Mouse (Mus musculus) left cerebral cortex, adult 18-20 months (tissue): ENCODE results near the gene Gpr180. TPM values are rescaled to one million over a fixed set of nuclear protein-coding genes. Genes with fewer than 3 reads are reported as not detected.
A peak's percentile ranks its signal among the peaks of the same experiment; 100 is the strongest.
"Not testable (repeated sequence)": the region's sequence is repeated elsewhere in the genome, so short reads cannot be mapped to it uniquely, and the experiment has no call there.

Experiments used
- DNase-seq, 2 experiments: peaks; one replicate each; pipeline ENCODE4 v3.0.0; 2021 to 2022; ENCODE audit warnings: low spot score in 2 of 2, mixed read lengths in 1 of 2
- long read RNA-seq, 2 experiments: library from polyadenylated mRNA; stranded (forward); transcript quantifications; one replicate each; pipeline ENCODE4 v2.0.0; 2021
- total RNA-seq, 2 experiments: library from RNA; stranded (reverse); gene quantifications; 2 replicates each; pipeline ENCODE4 v1.2.3; 2021

Gene Gpr180
- 10 to 100 TPM; 28.6 to 30.2 TPM for total RNA-seq
- long read RNA-seq, experiment 1, transcript Gpr180-201 (9 exons, 1,875 nt) = major isoform, 34 of 61 reads
- long read RNA-seq, experiment 1, partial matches to known transcripts = 12 of 61 reads
- long read RNA-seq, experiment 1, other reads (novel, unspliced or antisense) = 15 of 61 reads
- long read RNA-seq, experiment 2, transcript Gpr180-201 (9 exons, 1,875 nt) = major isoform, 30 of 44 reads
- long read RNA-seq, experiment 2, partial matches to known transcripts = 3 of 44 reads
- long read RNA-seq, experiment 2, other reads (novel, unspliced or antisense) = 11 of 44 reads

- DNase-seq = peak; percentile 98
These were observed at the start of gene Gpr180 for GRCm38 (mm10) chr14:118136744-118137452. TSS of gene Gpr180 (plus strand) at chr14:118137158.

GRCm38 (mm10) chr14:118088437-118089207 is 48.3 kb upstream of the Gpr180 start:
- no peak for DNase-seq

GRCm38 (mm10) chr14:118089215-118089805 is 47.6 kb upstream of the Gpr180 start:
- peak; percentile 88 to 89 for DNase-seq

GRCm38 (mm10) chr14:118089806-118090392 is 47.1 kb upstream of the Gpr180 start:
- peak in 1 of 2 experiments; percentile 10 for DNase-seq

GRCm38 (mm10) chr14:118098265-118098664 is 38.7 kb upstream of the Gpr180 start:
- no peak for DNase-seq

GRCm38 (mm10) chr14:118101227-118101990 is 35.5 kb upstream of the Gpr180 start:
- no peak for DNase-seq

- DNase-seq = not testable (repeated sequence)
These were observed 29.5 kb upstream of the Gpr180 start for GRCm38 (mm10) chr14:118107479-118107878.

- no peak for DNase-seq
These were observed 23.8 kb upstream of the Gpr180 start for GRCm38 (mm10) chr14:118113116-118113515.

- DNase-seq = no peak
These were observed 12.8 kb upstream of the Gpr180 start for GRCm38 (mm10) chr14:118124129-118124528.

GRCm38 (mm10) chr14:118124771-118125170 is 12.2 kb upstream of the Gpr180 start:
- no peak for DNase-seq

GRCm38 (mm10) chr14:118126301-118126700 is 10.7 kb upstream of the Gpr180 start:
- DNase-seq = no peak

GRCm38 (mm10) chr14:118131472-118131871 is 5.5 kb upstream of the Gpr180 start:
- no peak for DNase-seq

GRCm38 (mm10) chr14:118131931-118132641 is 4.9 kb upstream of the Gpr180 start:
- DNase-seq = no peak

- DNase-seq = peak; percentile 100
These were observed 4.3 kb upstream of the Gpr180 start, which contains the start of gene Tgds for GRCm38 (mm10) chr14:118132642-118132977. TSS of gene Tgds (minus strand) at chr14:118132755.

- DNase-seq = no peak
These were observed 529 bp downstream of the Gpr180 start for GRCm38 (mm10) chr14:118137487-118137886.

GRCm38 (mm10) chr14:118142283-118142682 is 5.3 kb downstream of the Gpr180 start:
- DNase-seq = no peak

- no peak for DNase-seq
These were observed 11.1 kb downstream of the Gpr180 start for GRCm38 (mm10) chr14:118148046-118148445.

GRCm38 (mm10) chr14:118148554-118148953 is 11.6 kb downstream of the Gpr180 start:
- DNase-seq = no peak
